Mouse (Mus musculus): ENCODE results near the gene Mlph. TPM values are rescaled to one million over a fixed set of nuclear protein-coding genes. Genes with fewer than 3 reads are reported as not detected.

Gene Mlph
- polyA plus RNA-seq (2016; fragmentation: Nextera tagmentation; extraction: Ambion mirVana) = 0.14 and 0.32 TPM in 2 replicates

GRCm38 (mm10) chr1:90914948-90915569 is at the start of gene Mlph:
TSS of gene Mlph (plus strand) at chr1:90915085.
- 12% methylated on average over 18 of the region's 18 CpGs for WGBS
- H3K9me3 ChIP-seq = peaks cover 9% of the 10 kb centered on the region
- no peaks in the 10 kb centered on the region for H3K36me3 ChIP-seq
- H3K27ac ChIP-seq = no peak within 1 kb of the TSS; the same call in 1 of the 2 replicates
- H3K4me1 ChIP-seq (replicated peaks) = peaks cover 16% of the 10 kb centered on the region
- no peak for DNase-seq (ENCODE audit: low spot score)
- H3K4me3 ChIP-seq = peak within 1 kb of the TSS; percentile 44
- H3K27me3 ChIP-seq (ENCODE audit: insufficient read depth, poor library complexity, severe bottlenecking) = peaks cover 24% of the 10 kb centered on the region

GRCm38 (mm10) chr1:90866734-90867133 is 48.2 kb upstream of the Mlph start:
- DNase-seq (ENCODE audit: low spot score) = no peak
- 87% methylated on average over 7 of the region's 7 CpGs for WGBS
- Histone ChIP-seq H3K4me1 (replicated peaks) (no peaks in the 10 kb centered on the region), H3K4me3 (no peak overlapping the region), H3K36me3 (no peaks in the 10 kb centered on the region), H3K27ac (no peak overlapping the region), H3K27me3 (ENCODE audit: insufficient read depth, poor library complexity, severe bottlenecking) (no peaks in the 10 kb centered on the region), H3K9me3 (0 out of 2 replicates have a peak, but pooled peaks cover 2% of the 10 kb centered on the region)

- Histone ChIP-seq H3K27me3 (ENCODE audit: insufficient read depth, poor library complexity, severe bottlenecking) (no peaks in the 10 kb centered on the region), H3K36me3 (no peaks in the 10 kb centered on the region), H3K4me3 (no peak overlapping the region), H3K9me3 (peaks cover 11% of the 10 kb centered on the region), H3K4me1 (replicated peaks) (no peaks in the 10 kb centered on the region), H3K27ac (no peak overlapping the region)
- 87% methylated on average over 2 of the region's 2 CpGs for WGBS
- no peak for DNase-seq (ENCODE audit: low spot score)
These were observed 44.3 kb upstream of the Mlph start for GRCm38 (mm10) chr1:90870581-90870980.

- H3K4me3 ChIP-seq = no peak overlapping the region
- H3K9me3 ChIP-seq = peaks cover 11% of the 10 kb centered on the region
- no peaks in the 10 kb centered on the region for H3K27me3 ChIP-seq (ENCODE audit: insufficient read depth, poor library complexity, severe bottlenecking)
- no peaks in the 10 kb centered on the region for H3K4me1 ChIP-seq (replicated peaks)
- no peak for DNase-seq (ENCODE audit: low spot score)
- 90% methylated on average over 8 of the region's 8 CpGs for WGBS
- no peaks in the 10 kb centered on the region for H3K36me3 ChIP-seq
- no peak overlapping the region for H3K27ac ChIP-seq
These were observed 39.5 kb upstream of the Mlph start for GRCm38 (mm10) chr1:90875371-90875770.

GRCm38 (mm10) chr1:90875961-90876360 is 38.9 kb upstream of the Mlph start:
- peaks cover 11% of the 10 kb centered on the region for H3K9me3 ChIP-seq
- H3K27ac ChIP-seq = no peak overlapping the region

GRCm38 (mm10) chr1:90876486-90877270 is 38.2 kb upstream of the Mlph start:
- Histone ChIP-seq H3K4me1 (replicated peaks) (no peaks in the 10 kb centered on the region), H3K4me3 (no peak overlapping the region), H3K27me3 (ENCODE audit: insufficient read depth, poor library complexity, severe bottlenecking) (no peaks in the 10 kb centered on the region), H3K9me3 (peaks cover 9% of the 10 kb centered on the region), H3K27ac (0 out of 2 replicates have a peak overlapping the region, but pooled peaks have one; percentile 12), H3K36me3 (no peaks in the 10 kb centered on the region)
- no peak for DNase-seq (ENCODE audit: low spot score)
- WGBS = 66% methylated on average over 5 of the region's 5 CpGs

More at GRCm38 (mm10) chr1:90875961-90876360, 38.9 kb upstream of the Mlph start:
- Histone ChIP-seq H3K27me3 (ENCODE audit: insufficient read depth, poor library complexity, severe bottlenecking) (no peaks in the 10 kb centered on the region), H3K4me1 (replicated peaks) (no peaks in the 10 kb centered on the region), H3K36me3 (no peaks in the 10 kb centered on the region), H3K4me3 (no peak overlapping the region)
- no peak for DNase-seq (ENCODE audit: low spot score)
- WGBS = 53% methylated on average over 2 of the region's 2 CpGs

- WGBS = 62% methylated on average over 6 of the region's 6 CpGs
- peaks cover 8% of the 10 kb centered on the region for H3K4me1 ChIP-seq (replicated peaks)
- peaks cover 19% of the 10 kb centered on the region for H3K9me3 ChIP-seq
- no peak overlapping the region for H3K4me3 ChIP-seq
- no peaks in the 10 kb centered on the region for H3K36me3 ChIP-seq
- no peaks in the 10 kb centered on the region for H3K27me3 ChIP-seq (ENCODE audit: insufficient read depth, poor library complexity, severe bottlenecking)
- peak; percentile 40 for DNase-seq (ENCODE audit: low spot score)
- H3K27ac ChIP-seq = no peak overlapping the region; the same call in 1 of the 2 replicates
These were observed 29.0 kb upstream of the Mlph start for GRCm38 (mm10) chr1:90885771-90886460.

GRCm38 (mm10) chr1:90894521-90894920 is 20.4 kb upstream of the Mlph start:
- H3K9me3 ChIP-seq = peaks cover 15% of the 10 kb centered on the region
- H3K4me1 ChIP-seq (replicated peaks) = peaks cover 6% of the 10 kb centered on the region
- 79% methylated on average over 3 of the region's 3 CpGs for WGBS
- no peaks in the 10 kb centered on the region for H3K36me3 ChIP-seq
- no peak overlapping the region for H3K4me3 ChIP-seq
- H3K27ac ChIP-seq = no peak overlapping the region
- H3K27me3 ChIP-seq (ENCODE audit: insufficient read depth, poor library complexity, severe bottlenecking) = no peaks in the 10 kb centered on the region
- DNase-seq (ENCODE audit: low spot score) = no peak

- Histone ChIP-seq H3K36me3 (no peaks in the 10 kb centered on the region), H3K27ac (no peak overlapping the region), H3K4me1 (replicated peaks) (peaks cover 6% of the 10 kb centered on the region), H3K27me3 (ENCODE audit: insufficient read depth, poor library complexity, severe bottlenecking) (no peaks in the 10 kb centered on the region), H3K4me3 (no peak overlapping the region), H3K9me3 (peaks cover 13% of the 10 kb centered on the region)
- no peak for DNase-seq (ENCODE audit: low spot score)
- WGBS = 92% methylated on average over 3 of the region's 3 CpGs
These were observed 19.9 kb upstream of the Mlph start for GRCm38 (mm10) chr1:90895004-90895403.

- H3K4me3 ChIP-seq = no peak overlapping the region
- H3K9me3 ChIP-seq = peaks cover 4% of the 10 kb centered on the region; the same call in 1 of the 2 replicates
- DNase-seq (ENCODE audit: low spot score) = no peak
- H3K27ac ChIP-seq = no peak overlapping the region
- 90% methylated on average over 4 of the region's 4 CpGs for WGBS
- H3K27me3 ChIP-seq (ENCODE audit: insufficient read depth, poor library complexity, severe bottlenecking) = no peaks in the 10 kb centered on the region
- H3K4me1 ChIP-seq (replicated peaks) = peaks cover 12% of the 10 kb centered on the region
- no peaks in the 10 kb centered on the region for H3K36me3 ChIP-seq
These were observed 18.6 kb upstream of the Mlph start for GRCm38 (mm10) chr1:90896281-90896680.

GRCm38 (mm10) chr1:90896741-90897361 is 18.0 kb upstream of the Mlph start:
- 63% methylated on average over 14 of the region's 14 CpGs for WGBS
- H3K4me1 ChIP-seq (replicated peaks) = peaks cover 17% of the 10 kb centered on the region
- H3K27ac ChIP-seq = 0 out of 2 replicates have a peak overlapping the region, but pooled peaks have one; percentile 18
- DNase-seq (ENCODE audit: low spot score) = peak; percentile 29
- no peaks in the 10 kb centered on the region for H3K27me3 ChIP-seq (ENCODE audit: insufficient read depth, poor library complexity, severe bottlenecking)
- no peak overlapping the region for H3K4me3 ChIP-seq
- H3K9me3 ChIP-seq = no peaks in the 10 kb centered on the region
- H3K36me3 ChIP-seq = no peaks in the 10 kb centered on the region

GRCm38 (mm10) chr1:90898012-90898411 is 16.9 kb upstream of the Mlph start:
- H3K36me3 ChIP-seq = no peaks in the 10 kb centered on the region
- no peak overlapping the region for H3K4me3 ChIP-seq
- DNase-seq (ENCODE audit: low spot score) = no peak
- peaks cover 17% of the 10 kb centered on the region for H3K4me1 ChIP-seq (replicated peaks)
- no peaks in the 10 kb centered on the region for H3K9me3 ChIP-seq
- H3K27me3 ChIP-seq (ENCODE audit: insufficient read depth, poor library complexity, severe bottlenecking) = no peaks in the 10 kb centered on the region
- no peak overlapping the region for H3K27ac ChIP-seq
- WGBS = 46% methylated on average over 1 of the region's 1 CpGs
